Mouse (Mus musculus): Measurements from ENCODE around the gene Rpl38. TPM values are rescaled to one million over a fixed set of nuclear protein-coding genes. Genes with fewer than 3 reads are reported as not detected.

Rpl38 gene
- polyA plus RNA-seq (2015; fragmentation: Nextera tagmentation; extraction: Ambion mirVana) = 920 and 985 TPM in 2 replicates

- Histone ChIP-seq H3K4me1 (peaks cover 18% of the 10 kb centered on the region), H3K4me2 (peak within 1 kb of the TSS; percentile 71), H3K27ac (peak within 1 kb of the TSS; percentile 92), H3K4me3 (replicated peaks) (peak within 1 kb of the TSS; percentile 96), H3K36me3 (peaks cover 30% of the 10 kb centered on the region), H3K9ac (peak within 1 kb of the TSS; percentile 79), H3K27me3 (replicated peaks) (no peaks in the 10 kb centered on the region), H3K9me3 (no peaks in the 10 kb centered on the region)
- ATAC-seq (ENCODE audit: insufficient read depth, low FRiP score, low read depth) = peak; percentile 86
- under 1% methylated on average over 20 of the region's 21 CpGs for WGBS
Measured at GRCm38 (mm10) chr11:114668301-114668710, at the start of gene Rpl38. Rpl38 (plus strand) TSS chr11:114668524.

- Histone ChIP-seq H3K9ac (no peak overlapping the region), H3K27ac (no peak overlapping the region), H3K36me3 (no peaks in the 10 kb centered on the region), H3K4me1 (no peaks in the 10 kb centered on the region), H3K4me3 (replicated peaks) (no peak overlapping the region), H3K27me3 (replicated peaks) (0 out of 2 replicates have a peak, but pooled peaks cover 5% of the 10 kb centered on the region), H3K9me3 (no peaks in the 10 kb centered on the region), H3K4me2 (no peak overlapping the region)
- WGBS = 54% methylated on average over 17 of the region's 17 CpGs
- no peak for ATAC-seq (ENCODE audit: insufficient read depth, low FRiP score, low read depth)
Measured at GRCm38 (mm10) chr11:114618697-114619417, 49.5 kb upstream of the Rpl38 start.

- no peak for ATAC-seq (ENCODE audit: insufficient read depth, low FRiP score, low read depth)
- H3K4me1 ChIP-seq = no peaks in the 10 kb centered on the region
- H3K27ac ChIP-seq = no peak overlapping the region
- H3K9ac ChIP-seq = no peak overlapping the region
- H3K4me3 ChIP-seq (replicated peaks) = no peak overlapping the region
- H3K27me3 ChIP-seq (replicated peaks) = no peaks in the 10 kb centered on the region
- WGBS = 78% methylated on average over 13 of the region's 13 CpGs
- H3K9me3 ChIP-seq = no peaks in the 10 kb centered on the region
- no peak overlapping the region for H3K4me2 ChIP-seq
- no peaks in the 10 kb centered on the region for H3K36me3 ChIP-seq
Measured at GRCm38 (mm10) chr11:114626071-114626690, 42.1 kb upstream of the Rpl38 start.

- H3K9me3 ChIP-seq = no peaks in the 10 kb centered on the region
- no peak overlapping the region for H3K27ac ChIP-seq
- H3K9ac ChIP-seq = no peak overlapping the region
- H3K27me3 ChIP-seq (replicated peaks) = no peaks in the 10 kb centered on the region
- no peaks in the 10 kb centered on the region for H3K36me3 ChIP-seq
- H3K4me2 ChIP-seq = no peak overlapping the region
- ATAC-seq (ENCODE audit: insufficient read depth, low FRiP score, low read depth) = no peak
- H3K4me1 ChIP-seq = no peaks in the 10 kb centered on the region
- 70% methylated on average over 6 of the region's 6 CpGs for WGBS
- H3K4me3 ChIP-seq (replicated peaks) = no peak overlapping the region
Measured at GRCm38 (mm10) chr11:114627036-114627435, 41.3 kb upstream of the Rpl38 start.

GRCm38 (mm10) chr11:114628032-114628431, 40.3 kb upstream of the Rpl38 start:
- Histone ChIP-seq H3K4me3 (replicated peaks) (no peak overlapping the region), H3K27me3 (replicated peaks) (no peaks in the 10 kb centered on the region), H3K9me3 (no peaks in the 10 kb centered on the region), H3K4me2 (no peak overlapping the region), H3K9ac (no peak overlapping the region), H3K36me3 (no peaks in the 10 kb centered on the region), H3K4me1 (no peaks in the 10 kb centered on the region), H3K27ac (no peak overlapping the region)
- ATAC-seq (ENCODE audit: insufficient read depth, low FRiP score, low read depth) = no peak
- WGBS = 70% methylated on average over 12 of the region's 12 CpGs

GRCm38 (mm10) chr11:114630044-114630443, 38.3 kb upstream of the Rpl38 start:
- Histone ChIP-seq H3K27ac (no peak overlapping the region), H3K9ac (no peak overlapping the region), H3K4me3 (replicated peaks) (no peak overlapping the region), H3K9me3 (no peaks in the 10 kb centered on the region), H3K4me2 (no peak overlapping the region), H3K4me1 (no peaks in the 10 kb centered on the region), H3K27me3 (replicated peaks) (no peaks in the 10 kb centered on the region), H3K36me3 (no peaks in the 10 kb centered on the region)
- ATAC-seq (ENCODE audit: insufficient read depth, low FRiP score, low read depth) = no peak
- 84% methylated on average over 5 of the region's 5 CpGs for WGBS

- 69% methylated on average over 8 of the region's 8 CpGs for WGBS
- ATAC-seq (ENCODE audit: insufficient read depth, low FRiP score, low read depth) = no peak
- no peaks in the 10 kb centered on the region for H3K36me3 ChIP-seq
Measured at GRCm38 (mm10) chr11:114632266-114632665, 36.1 kb upstream of the Rpl38 start.

GRCm38 (mm10) chr11:114636292-114636691, 32.0 kb upstream of the Rpl38 start:
- ATAC-seq (ENCODE audit: insufficient read depth, low FRiP score, low read depth) = no peak; the same call in 1 of the 2 replicates
- Histone ChIP-seq H3K27me3 (replicated peaks) (peaks cover 22% of the 10 kb centered on the region), H3K9me3 (no peaks in the 10 kb centered on the region), H3K4me3 (replicated peaks) (no peak overlapping the region), H3K27ac (no peak overlapping the region), H3K36me3 (no peaks in the 10 kb centered on the region), H3K4me1 (peaks cover 6% of the 10 kb centered on the region; the same call in 1 of the 2 replicates), H3K9ac (no peak overlapping the region), H3K4me2 (peak overlapping the region; percentile 32; the same call in 1 of the 2 replicates)
- WGBS = under 1% methylated on average over 6 of the region's 6 CpGs

More at GRCm38 (mm10) chr11:114632266-114632665, 36.1 kb upstream of the Rpl38 start:
- Histone ChIP-seq H3K9me3 (no peaks in the 10 kb centered on the region), H3K9ac (no peak overlapping the region), H3K4me3 (replicated peaks) (no peak overlapping the region), H3K4me2 (no peak overlapping the region), H3K4me1 (no peaks in the 10 kb centered on the region), H3K27me3 (replicated peaks) (peaks cover 2% of the 10 kb centered on the region; the same call in 1 of the 2 replicates), H3K27ac (no peak overlapping the region)

GRCm38 (mm10) chr11:114636727-114637505, 31.4 kb upstream of the Rpl38 start:
- H3K4me3 ChIP-seq (replicated peaks) = no peak overlapping the region
- peak overlapping the region; percentile 32; the same call in 1 of the 2 replicates for H3K4me2 ChIP-seq
- peaks cover 6% of the 10 kb centered on the region; the same call in 1 of the 2 replicates for H3K4me1 ChIP-seq
- no peak overlapping the region for H3K27ac ChIP-seq
- WGBS = 55% methylated on average over 34 of the region's 35 CpGs
- peaks cover 22% of the 10 kb centered on the region for H3K27me3 ChIP-seq (replicated peaks)
- H3K36me3 ChIP-seq = no peaks in the 10 kb centered on the region
- H3K9ac ChIP-seq = no peak overlapping the region
- ATAC-seq (ENCODE audit: insufficient read depth, low FRiP score, low read depth) = no peak
- H3K9me3 ChIP-seq = no peaks in the 10 kb centered on the region

- 68% methylated on average over 10 of the region's 10 CpGs for WGBS
- Histone ChIP-seq H3K4me1 (peaks cover 6% of the 10 kb centered on the region; the same call in 1 of the 2 replicates), H3K9ac (no peak overlapping the region)
Measured at GRCm38 (mm10) chr11:114638647-114639290, 29.6 kb upstream of the Rpl38 start.

GRCm38 (mm10) chr11:114639681-114640103, 28.6 kb upstream of the Rpl38 start:
- Histone ChIP-seq H3K36me3 (no peaks in the 10 kb centered on the region), H3K27ac (no peak overlapping the region), H3K4me1 (peaks cover 6% of the 10 kb centered on the region; the same call in 1 of the 2 replicates), H3K4me2 (no peak overlapping the region), H3K4me3 (replicated peaks) (no peak overlapping the region), H3K27me3 (replicated peaks) (peaks cover 22% of the 10 kb centered on the region), H3K9me3 (no peaks in the 10 kb centered on the region), H3K9ac (no peak overlapping the region)
- no peak for ATAC-seq (ENCODE audit: insufficient read depth, low FRiP score, low read depth)
- 11% methylated on average over 19 of the region's 19 CpGs for WGBS

More at GRCm38 (mm10) chr11:114638647-114639290, 29.6 kb upstream of the Rpl38 start:
- H3K27me3 ChIP-seq (replicated peaks) = peaks cover 22% of the 10 kb centered on the region
- no peak overlapping the region for H3K27ac ChIP-seq
- H3K9me3 ChIP-seq = no peaks in the 10 kb centered on the region
- H3K4me3 ChIP-seq (replicated peaks) = no peak overlapping the region
- no peak for ATAC-seq (ENCODE audit: insufficient read depth, low FRiP score, low read depth)
- H3K36me3 ChIP-seq = no peaks in the 10 kb centered on the region
- no peak overlapping the region for H3K4me2 ChIP-seq
